Mouse (Mus musculus) R1 (cell line): ENCODE measurements at regions not wholly inside any gene's neighbourhood (a gene's known extent, or its start where the extent isn't known, plus 50 kb on each side); places are given as distances from the start of the nearest gene placed in this dataset.

Experiments
- DNase-seq: peaks from one replicate; pipeline ENCODE4 v3.0.0-alpha.2; 2018; ENCODE audit warnings: low read depth, low spot score

GRCm38 (mm10) chr6:60657117-60657911 is 172.3 kb downstream of the Snca start:
- no peak for DNase-seq

- peak; percentile 92 for DNase-seq
Observed at GRCm38 (mm10) chr6:60646983-60647617, 182.6 kb downstream of the Snca start.

- DNase-seq, result peak; percentile 82
Observed at GRCm38 (mm10) chr6:60642251-60642650, 187.4 kb downstream of the Snca start.

GRCm38 (mm10) chr6:60616313-60616712 is 213.3 kb downstream of the Snca start:
- no peak for DNase-seq

- DNase-seq, result no peak
Observed at GRCm38 (mm10) chr6:60600201-60600600, 229.5 kb downstream of the Snca start.

DNA sequence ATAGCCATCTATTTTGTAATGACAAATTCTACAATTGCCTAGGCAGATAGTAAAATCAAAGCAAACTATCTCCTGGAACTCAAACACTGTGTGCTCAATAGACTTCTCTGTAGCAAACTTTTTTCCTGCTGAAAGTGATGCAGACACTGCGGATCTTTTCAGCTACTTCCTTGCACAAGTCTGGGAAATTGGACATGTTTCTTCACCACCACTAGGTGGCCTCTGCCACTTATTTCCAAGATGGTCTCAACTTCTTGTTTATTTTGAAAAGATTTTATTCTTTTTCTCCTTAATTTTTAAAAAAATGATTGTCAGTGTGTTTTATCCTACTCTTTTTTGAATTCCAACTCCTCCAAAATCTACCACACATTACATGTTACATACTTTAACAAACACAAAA is 265.4 kb downstream of the Snca start:
- DNase-seq, result peak; percentile 45

DNA sequence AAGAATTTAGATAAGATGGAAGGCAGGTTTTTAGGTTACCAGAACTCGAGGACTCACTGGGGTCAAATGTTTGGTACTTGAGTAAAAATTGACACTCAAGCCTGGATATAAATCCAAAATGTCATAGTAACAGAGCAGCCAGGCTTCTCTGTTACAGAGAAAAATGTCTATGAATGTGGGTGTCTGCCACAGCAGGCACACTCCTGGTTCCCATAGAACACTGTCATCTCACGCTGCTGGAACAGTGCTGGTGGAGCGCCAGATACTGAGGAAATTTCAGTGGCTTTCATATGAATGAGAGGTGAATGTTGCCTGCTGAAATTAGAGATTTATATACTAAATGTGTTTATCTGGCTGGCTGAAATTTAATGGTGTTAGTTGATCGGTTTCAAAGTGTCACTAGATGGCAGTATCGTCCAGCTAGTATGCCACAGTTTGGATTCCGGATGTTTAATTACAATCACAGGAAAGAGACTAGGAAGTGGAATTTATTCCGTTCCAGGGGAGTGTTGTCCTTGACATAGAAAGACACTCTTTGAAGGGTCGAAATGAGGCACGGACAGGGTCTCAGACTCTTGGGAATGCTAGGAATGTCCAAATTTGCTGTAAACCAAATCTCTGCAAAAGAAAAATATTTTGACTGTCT is 273.9 kb downstream of the Snca start:
- peak; percentile 81 for DNase-seq
